Mouse (Mus musculus): ENCODE results near the gene Sox11. TPM values are rescaled to one million over a fixed set of nuclear protein-coding genes. Genes with fewer than 3 reads are reported as not detected.
A peak's percentile ranks its signal among the peaks of the same experiment; 100 is the strongest.

Sox11 gene
- 179 and 238 TPM in 2 replicates for polyA plus RNA-seq (2015; fragmentation: Nextera tagmentation; extraction: Ambion mirVana)

DNA sequence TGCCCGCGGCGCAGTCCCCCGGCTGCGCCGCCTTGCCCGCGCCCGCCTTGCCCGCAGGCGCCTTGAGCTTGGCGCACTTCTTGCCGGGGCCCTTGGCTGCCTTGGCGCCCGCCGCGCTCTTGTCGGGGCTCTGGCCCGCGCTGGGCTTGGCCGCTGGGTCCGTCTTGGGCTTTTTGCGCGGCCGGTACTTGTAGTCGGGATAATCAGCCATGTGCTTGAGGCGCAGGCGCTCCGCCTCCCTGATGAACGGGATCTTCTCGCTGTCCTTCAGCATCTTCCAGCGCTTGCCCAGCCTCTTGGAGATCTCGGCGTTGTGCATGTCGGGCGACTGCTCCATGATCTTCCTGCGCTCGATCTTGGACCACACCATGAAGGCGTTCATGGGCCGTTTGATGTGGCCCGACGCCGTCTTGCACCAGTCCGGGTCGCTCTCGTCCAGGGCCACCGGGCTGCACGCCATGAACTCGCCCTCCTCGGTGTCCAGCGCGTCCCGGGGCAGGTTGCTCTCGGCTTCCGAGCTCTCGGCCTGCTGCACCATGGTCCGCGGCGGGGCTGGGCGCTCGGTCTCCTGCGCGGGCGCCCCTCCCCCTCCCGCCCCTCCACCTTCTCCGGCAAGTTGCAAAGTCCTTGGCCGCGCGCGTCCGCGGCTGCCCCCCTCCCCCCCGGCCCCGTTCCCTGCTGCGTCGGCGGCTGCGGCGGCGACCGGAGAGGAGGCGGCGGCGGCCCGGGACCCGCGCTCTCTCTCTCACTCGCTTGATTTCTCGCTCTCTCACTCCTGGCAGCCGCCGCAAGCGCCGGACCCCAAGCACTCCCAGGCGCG, at the start of gene Sox11:
Gene Sox11, minus strand, starts transcription at position 704 of the 820 bp plus-strand sequence.
- Histone ChIP-seq H3K27me3 (replicated peaks; ENCODE audit: control insufficient read depth, insufficient read depth, low read length) (no peaks in the 10 kb centered on the region), H3K4me1 (ENCODE audit: control insufficient read depth, insufficient read depth, low read depth, low read length) (peaks cover 5% of the 10 kb centered on the region; the same call in 1 of the 2 replicates), H3K27ac (ENCODE audit: low read depth, low read length) (peak within 1 kb of the TSS; percentile 98), H3K4me3 (ENCODE audit: low read length) (peak within 1 kb of the TSS; percentile 95), H3K9me3 (ENCODE audit: control insufficient read depth, low read length) (no peaks in the 10 kb centered on the region), H3K36me3 (ENCODE audit: control insufficient read depth, insufficient read depth, low read length) (no peaks in the 10 kb centered on the region), H3K4me2 (ENCODE audit: low read length) (peak within 1 kb of the TSS; percentile 75), H3K9ac (ENCODE audit: low read depth, low read length) (peak within 1 kb of the TSS; percentile 100)
- under 1% methylated on average over 60 of the region's 95 CpGs for WGBS
- ATAC-seq = peak; percentile 22

DNA sequence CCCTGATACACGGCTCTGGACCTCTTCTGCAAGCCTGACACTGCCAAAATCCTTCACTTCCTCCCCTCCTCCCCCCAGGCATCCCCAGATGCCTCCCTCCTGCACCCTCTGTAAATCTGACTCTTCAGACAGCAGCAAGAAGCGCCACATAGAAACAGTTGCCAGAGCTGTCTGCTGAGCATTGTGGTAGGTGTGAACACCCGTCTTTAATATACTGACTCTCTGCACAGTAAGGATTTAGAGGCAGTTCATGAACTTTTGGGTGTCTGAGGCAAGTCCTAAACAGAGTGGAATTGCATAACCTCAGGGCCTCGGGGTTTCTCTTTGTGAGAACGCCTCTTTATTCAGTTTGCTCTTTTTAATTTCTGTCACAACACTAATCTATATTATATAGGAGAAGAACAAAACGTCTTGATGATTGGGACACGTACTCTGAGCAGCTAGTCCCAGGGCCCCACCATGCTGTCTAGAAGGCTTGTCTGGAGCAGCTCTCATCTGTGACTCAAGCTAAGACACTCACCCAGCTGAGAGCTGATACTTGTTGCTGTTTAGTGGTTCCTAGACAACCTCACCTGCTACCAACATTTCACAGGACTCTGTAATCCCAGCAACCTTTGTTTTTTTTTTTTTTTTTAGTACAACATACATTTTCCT, 49.4 kb upstream of the Sox11 start:
- Histone ChIP-seq H3K9ac (ENCODE audit: low read depth, low read length) (no peak overlapping the region), H3K27me3 (replicated peaks; ENCODE audit: control insufficient read depth, insufficient read depth, low read length) (no peaks in the 10 kb centered on the region), H3K4me2 (ENCODE audit: low read length) (no peak overlapping the region), H3K4me3 (ENCODE audit: low read length) (no peak overlapping the region), H3K9me3 (ENCODE audit: control insufficient read depth, low read length) (no peaks in the 10 kb centered on the region), H3K4me1 (ENCODE audit: control insufficient read depth, insufficient read depth, low read depth, low read length) (no peaks in the 10 kb centered on the region), H3K36me3 (ENCODE audit: control insufficient read depth, insufficient read depth, low read length) (no peaks in the 10 kb centered on the region), H3K27ac (ENCODE audit: low read depth, low read length) (no peak overlapping the region)
- ATAC-seq = no peak
- WGBS = 47% methylated on average over 7 of the region's 7 CpGs

DNA sequence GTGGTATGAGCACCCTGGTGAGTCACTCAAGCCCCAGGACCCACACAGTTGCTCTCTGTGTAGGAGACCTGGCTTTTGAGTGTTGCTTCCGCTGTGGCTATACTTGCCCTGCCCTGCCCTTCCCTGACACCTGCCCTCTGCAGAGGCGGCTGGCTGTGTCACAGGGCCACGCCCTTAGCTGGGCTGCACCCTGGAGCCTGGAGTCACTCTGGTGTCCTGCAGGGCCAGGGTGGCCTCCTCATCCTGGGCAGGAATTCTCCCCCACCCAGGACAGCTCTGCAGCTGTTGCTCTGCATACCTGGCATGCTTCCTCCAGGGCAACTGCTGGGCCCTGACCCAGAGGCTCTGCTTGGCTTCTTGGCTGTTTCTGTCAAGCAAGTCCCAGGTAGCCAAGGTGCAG, 48.1 kb upstream of the Sox11 start:
- Histone ChIP-seq H3K9me3 (ENCODE audit: control insufficient read depth, low read length) (no peaks in the 10 kb centered on the region), H3K9ac (ENCODE audit: low read depth, low read length) (no peak overlapping the region), H3K4me1 (ENCODE audit: control insufficient read depth, insufficient read depth, low read depth, low read length) (no peaks in the 10 kb centered on the region), H3K27me3 (replicated peaks; ENCODE audit: control insufficient read depth, insufficient read depth, low read length) (no peaks in the 10 kb centered on the region), H3K36me3 (ENCODE audit: control insufficient read depth, insufficient read depth, low read length) (no peaks in the 10 kb centered on the region), H3K4me3 (ENCODE audit: low read length) (no peak overlapping the region), H3K27ac (ENCODE audit: low read depth, low read length) (no peak overlapping the region), H3K4me2 (ENCODE audit: low read length) (no peak overlapping the region)
- no peak for ATAC-seq
- 54% methylated on average over 3 of the region's 3 CpGs for WGBS

DNA sequence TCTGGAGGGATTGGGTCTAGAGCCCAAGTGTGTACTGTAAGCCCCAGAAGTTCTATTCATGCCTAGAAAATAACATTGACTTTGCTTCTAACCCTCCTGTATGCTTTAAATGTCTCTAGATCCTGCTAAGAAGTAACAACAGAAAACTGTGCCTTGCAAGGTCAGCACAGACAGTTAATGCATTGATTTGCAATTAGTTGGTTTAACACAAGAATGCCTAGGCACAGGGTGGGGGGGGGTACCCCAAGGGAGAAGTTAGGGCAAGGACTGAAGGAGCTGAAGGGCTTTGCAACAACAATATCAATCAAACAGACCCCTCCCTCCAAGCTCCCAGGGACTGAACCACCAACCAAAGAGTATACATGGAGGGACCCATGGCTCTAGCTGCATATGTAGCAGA, 47.1 kb upstream of the Sox11 start:
- H3K9ac ChIP-seq (ENCODE audit: low read depth, low read length) = no peak overlapping the region
- H3K4me2 ChIP-seq (ENCODE audit: low read length) = no peak overlapping the region
- H3K9me3 ChIP-seq (ENCODE audit: control insufficient read depth, low read length) = no peaks in the 10 kb centered on the region
- no peak overlapping the region for H3K27ac ChIP-seq (ENCODE audit: low read depth, low read length)
- H3K4me1 ChIP-seq (ENCODE audit: control insufficient read depth, insufficient read depth, low read depth, low read length) = no peaks in the 10 kb centered on the region
- H3K4me3 ChIP-seq (ENCODE audit: low read length) = no peak overlapping the region
- H3K36me3 ChIP-seq (ENCODE audit: control insufficient read depth, insufficient read depth, low read length) = no peaks in the 10 kb centered on the region
- no peak for ATAC-seq
- H3K27me3 ChIP-seq (replicated peaks; ENCODE audit: control insufficient read depth, insufficient read depth, low read length) = no peaks in the 10 kb centered on the region

DNA sequence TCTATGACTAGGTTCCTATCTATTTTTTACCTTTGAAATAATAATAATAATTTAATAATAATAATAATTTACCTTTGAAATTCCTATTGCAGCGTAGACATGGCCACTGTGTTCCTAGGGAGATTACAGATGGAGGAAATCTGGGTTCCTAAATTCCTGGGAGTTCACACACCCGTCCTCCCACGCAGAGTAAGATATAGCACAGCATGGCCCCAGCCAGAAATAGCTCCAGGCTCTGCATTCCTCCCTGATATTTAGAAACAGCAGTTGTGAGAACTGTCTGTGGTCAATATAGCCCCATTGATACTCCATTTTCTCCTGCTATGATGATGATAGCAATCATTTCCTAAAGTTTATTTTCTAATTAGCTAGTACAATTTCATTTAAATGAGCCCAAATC, 30.1 kb upstream of the Sox11 start:
- Histone ChIP-seq H3K4me1 (ENCODE audit: control insufficient read depth, insufficient read depth, low read depth, low read length) (no peaks in the 10 kb centered on the region), H3K4me2 (ENCODE audit: low read length) (no peak overlapping the region), H3K27ac (ENCODE audit: low read depth, low read length) (no peak overlapping the region), H3K9me3 (ENCODE audit: control insufficient read depth, low read length) (no peaks in the 10 kb centered on the region), H3K9ac (ENCODE audit: low read depth, low read length) (no peak overlapping the region), H3K27me3 (replicated peaks; ENCODE audit: control insufficient read depth, insufficient read depth, low read length) (no peaks in the 10 kb centered on the region), H3K36me3 (ENCODE audit: control insufficient read depth, insufficient read depth, low read length) (no peaks in the 10 kb centered on the region), H3K4me3 (ENCODE audit: low read length) (no peak overlapping the region)
- no peak for ATAC-seq
- WGBS = 67% methylated on average over 3 of the region's 3 CpGs

DNA sequence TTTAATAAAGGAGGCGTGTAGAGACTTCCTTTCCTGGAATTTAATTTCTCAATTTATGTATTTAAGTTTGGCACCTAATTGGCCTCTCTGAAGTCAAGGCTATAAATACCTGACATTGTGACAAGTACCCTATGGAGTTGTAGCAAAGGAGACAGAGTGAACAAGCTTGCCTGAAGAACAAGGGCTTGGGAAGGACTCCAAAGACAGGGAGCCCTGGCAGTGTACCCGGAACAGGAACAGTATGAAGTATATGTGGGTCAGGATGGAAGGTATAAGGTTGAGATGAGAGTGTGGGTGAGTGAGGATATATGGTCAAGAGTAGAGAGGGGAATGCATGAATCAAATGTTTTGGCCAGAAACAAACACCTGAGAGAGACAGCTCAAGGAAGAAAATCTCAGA, 28.4 kb upstream of the Sox11 start:
- WGBS = 82% methylated on average over 2 of the region's 2 CpGs
- Histone ChIP-seq H3K4me1 (ENCODE audit: control insufficient read depth, insufficient read depth, low read depth, low read length) (no peaks in the 10 kb centered on the region), H3K36me3 (ENCODE audit: control insufficient read depth, insufficient read depth, low read length) (no peaks in the 10 kb centered on the region), H3K27ac (ENCODE audit: low read depth, low read length) (no peak overlapping the region), H3K27me3 (replicated peaks; ENCODE audit: control insufficient read depth, insufficient read depth, low read length) (no peaks in the 10 kb centered on the region), H3K4me2 (ENCODE audit: low read length) (no peak overlapping the region), H3K9me3 (ENCODE audit: control insufficient read depth, low read length) (no peaks in the 10 kb centered on the region), H3K4me3 (ENCODE audit: low read length) (no peak overlapping the region), H3K9ac (ENCODE audit: low read depth, low read length) (no peak overlapping the region)
- no peak for ATAC-seq

DNA sequence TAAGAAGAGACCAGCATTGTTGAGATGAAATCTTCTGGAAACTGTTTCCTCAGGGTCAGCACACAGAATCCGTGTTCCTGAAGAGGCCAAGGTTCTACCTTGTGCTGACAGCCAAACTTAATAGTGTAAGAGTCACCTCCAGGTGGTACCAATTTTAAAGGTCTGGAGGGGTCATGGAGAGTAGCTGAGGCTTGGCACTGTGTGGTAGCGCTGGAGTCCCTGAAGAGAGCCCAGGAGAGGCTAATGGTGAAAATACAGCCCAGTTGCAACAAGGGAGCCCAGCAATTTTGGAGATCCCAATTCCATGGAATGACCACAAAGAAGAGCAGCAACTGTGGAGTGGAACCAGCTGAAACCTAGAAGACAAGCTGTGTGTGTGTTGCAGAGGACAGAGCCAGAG, 25.1 kb upstream of the Sox11 start:
- 71% methylated on average over 2 of the region's 2 CpGs for WGBS
- no peak overlapping the region for H3K4me3 ChIP-seq (ENCODE audit: low read length)
- H3K9me3 ChIP-seq (ENCODE audit: control insufficient read depth, low read length) = no peaks in the 10 kb centered on the region
- ATAC-seq = no peak
- H3K4me2 ChIP-seq (ENCODE audit: low read length) = no peak overlapping the region
- no peaks in the 10 kb centered on the region; the same call in 1 of the 2 replicates for H3K4me1 ChIP-seq (ENCODE audit: control insufficient read depth, insufficient read depth, low read depth, low read length)
- H3K9ac ChIP-seq (ENCODE audit: low read depth, low read length) = no peak overlapping the region
- H3K27ac ChIP-seq (ENCODE audit: low read depth, low read length) = no peak overlapping the region
- H3K36me3 ChIP-seq (ENCODE audit: control insufficient read depth, insufficient read depth, low read length) = no peaks in the 10 kb centered on the region
- H3K27me3 ChIP-seq (replicated peaks; ENCODE audit: control insufficient read depth, insufficient read depth, low read length) = no peaks in the 10 kb centered on the region

DNA sequence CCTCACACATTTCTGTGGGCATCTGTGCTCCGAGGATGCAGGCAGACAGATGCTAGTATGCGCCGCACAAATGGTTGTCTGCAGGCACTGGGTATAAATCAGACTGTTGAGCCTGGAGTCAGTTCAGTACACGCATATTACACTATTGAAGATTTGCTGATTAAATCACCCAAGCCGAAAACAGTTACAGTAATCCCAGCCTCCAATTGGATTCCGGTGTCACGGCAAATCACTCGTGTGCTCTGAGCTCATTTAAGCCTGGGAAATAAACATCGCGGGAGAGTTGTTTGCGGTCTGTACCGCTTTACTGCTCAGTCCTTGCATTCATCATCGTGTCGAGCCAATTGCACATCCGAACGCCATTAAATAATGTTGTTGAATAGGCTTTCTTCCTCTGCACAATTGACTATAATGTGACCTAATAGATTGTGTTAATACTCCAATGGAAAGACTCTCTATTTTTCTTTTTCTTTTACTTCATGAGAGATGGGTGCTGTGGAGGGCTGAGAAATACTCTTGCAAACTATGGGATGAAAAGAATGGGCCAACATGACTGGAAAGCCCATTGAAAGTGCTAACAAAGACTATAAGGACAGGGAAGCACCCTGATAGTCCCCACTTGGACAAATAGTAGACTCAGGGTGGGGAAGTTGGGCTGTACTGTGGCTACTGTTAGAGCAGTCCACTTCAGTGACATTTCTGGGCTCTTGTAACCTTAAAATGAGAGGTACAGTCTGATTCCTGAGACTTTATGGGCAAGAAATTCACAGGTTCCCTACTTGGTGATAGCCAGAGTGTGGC, 21.7 kb upstream of the Sox11 start:
- no peaks in the 10 kb centered on the region for H3K36me3 ChIP-seq (ENCODE audit: control insufficient read depth, insufficient read depth, low read length)
- peak; percentile 80 for ATAC-seq
- 47% methylated on average over 16 of the region's 16 CpGs for WGBS

More for the DNA sequence above, 21.7 kb upstream of the Sox11 start:
- Histone ChIP-seq H3K9me3 (ENCODE audit: control insufficient read depth, low read length) (no peaks in the 10 kb centered on the region), H3K4me2 (ENCODE audit: low read length) (peak overlapping the region; percentile 47), H3K4me3 (ENCODE audit: low read length) (no peak overlapping the region), H3K9ac (ENCODE audit: low read depth, low read length) (no peak overlapping the region), H3K27me3 (replicated peaks; ENCODE audit: control insufficient read depth, insufficient read depth, low read length) (no peaks in the 10 kb centered on the region), H3K4me1 (ENCODE audit: control insufficient read depth, insufficient read depth, low read depth, low read length) (no peaks in the 10 kb centered on the region; the same call in 1 of the 2 replicates), H3K27ac (ENCODE audit: low read depth, low read length) (no peak overlapping the region; the same call in 1 of the 2 replicates)

Data from hindbrain, embryonic 16.5 days (tissue).